Mouse (Mus musculus) layer of hippocampus, adult 2 months (tissue): ENCODE data around the gene Gmppa. TPM values are rescaled to one million over a fixed set of nuclear protein-coding genes. Genes with fewer than 3 reads are reported as not detected.

ENCODE experiments used
- DNase-seq, 2 experiments: peaks; one replicate each; pipeline ENCODE4 v3.0.0; 2022; ENCODE audit warnings: low spot score in 2 of 2
- H3K27ac ChIP-seq: fragments of 200-600 bp; 2 replicates; pipeline ENCODE4 v1.8.1; 2022
- H3K4me3 ChIP-seq: fragments of 200-600 bp; 2 replicates; pipeline ENCODE4 v1.8.1; 2022; ENCODE audit warnings: mild to moderate bottlenecking
- CTCF ChIP-seq: fragments of 200-600 bp; conservative IDR thresholded peaks from 2 replicates; pipeline ENCODE4 v1.8.1; 2022; ENCODE audit warnings: antibody characterized with exemption, mild to moderate bottlenecking, moderate library complexity
- total RNA-seq, 2 experiments: library from RNA; stranded (reverse); gene quantifications; 2 replicates each; pipeline ENCODE4 v1.2.3; 2021

The Gmppa gene
- total RNA-seq, 2 experiments from 2014 or later: 72.9 to 76.0 TPM

DNA sequence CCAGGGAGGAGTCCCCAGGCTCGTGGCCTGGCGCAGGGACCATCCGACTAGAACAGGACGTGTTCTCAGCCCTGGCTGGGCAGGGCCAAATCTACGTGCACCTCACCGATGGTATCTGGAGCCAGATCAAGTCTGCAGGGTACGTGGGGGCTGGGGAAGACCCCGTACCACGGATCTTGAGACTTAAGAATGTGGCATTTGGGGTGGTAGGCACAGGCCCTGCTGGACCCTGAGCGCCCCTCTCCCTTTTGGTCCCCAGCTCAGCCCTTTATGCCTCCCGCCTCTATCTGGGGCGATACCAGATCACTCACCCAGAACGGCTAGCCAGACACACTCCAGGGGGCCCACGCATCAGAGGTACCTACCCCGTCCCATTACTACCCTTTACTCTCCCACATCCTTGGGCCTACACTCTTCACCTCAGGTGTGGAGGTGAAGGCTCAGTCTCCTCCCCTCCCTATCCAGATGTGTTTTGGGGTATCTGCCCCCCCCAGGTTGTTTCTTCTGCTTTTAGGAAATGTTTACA lies 5.8 kb downstream of the Gmppa start:
- no peak overlapping the region for H3K4me3 ChIP-seq
- no peak for TF ChIP-seq CTCF

DNA sequence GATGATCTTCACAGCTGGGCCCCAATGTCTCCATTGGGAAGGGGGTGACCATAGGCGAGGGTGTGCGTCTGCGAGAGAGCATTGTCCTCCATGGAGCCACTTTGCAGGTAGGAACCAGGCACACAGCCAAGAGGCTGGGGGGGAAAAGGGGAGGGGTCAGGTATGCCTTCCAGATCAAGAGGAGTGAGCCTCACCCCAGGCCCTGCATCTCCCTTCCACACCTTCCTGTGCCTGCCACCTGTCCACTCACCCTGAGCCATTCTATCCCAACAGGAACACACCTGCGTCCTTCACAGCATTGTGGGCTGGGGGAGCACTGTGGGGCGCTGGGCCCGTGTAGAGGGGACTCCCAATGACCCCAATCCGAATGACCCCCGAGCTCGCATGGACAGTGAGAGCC lies 6.4 kb downstream of the Gmppa start:
- H3K27ac ChIP-seq: no peak overlapping the region

More for the DNA sequence above, 5.8 kb downstream of the Gmppa start:
- no peak for DNase-seq
- no peak overlapping the region for H3K27ac ChIP-seq

DNA sequence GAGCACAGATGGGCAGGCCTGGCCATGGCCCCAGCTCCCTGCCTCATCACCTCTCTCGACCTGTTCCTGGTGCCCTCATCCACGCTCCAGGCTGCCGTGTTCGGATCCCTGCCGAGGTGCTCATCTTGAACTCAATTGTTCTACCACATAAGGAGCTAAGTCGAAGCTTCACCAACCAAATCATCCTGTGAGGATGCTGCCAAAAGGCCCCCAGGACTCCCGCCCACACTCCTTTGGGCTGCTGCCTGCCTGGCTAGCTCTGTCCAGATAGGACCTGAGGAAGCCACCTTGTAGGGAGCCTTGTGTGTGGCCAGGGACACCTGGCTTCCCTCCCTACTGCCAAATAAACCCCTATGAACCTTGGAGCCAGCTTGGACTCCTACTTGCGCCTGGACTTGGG lies 7.1 kb downstream of the Gmppa start:
- no peak for DNase-seq
- TF ChIP-seq CTCF: no peak

More for the DNA sequence above, 6.4 kb downstream of the Gmppa start:
- no peak overlapping the region for H3K4me3 ChIP-seq
- no peak for DNase-seq
- TF ChIP-seq CTCF: no peak

DNA sequence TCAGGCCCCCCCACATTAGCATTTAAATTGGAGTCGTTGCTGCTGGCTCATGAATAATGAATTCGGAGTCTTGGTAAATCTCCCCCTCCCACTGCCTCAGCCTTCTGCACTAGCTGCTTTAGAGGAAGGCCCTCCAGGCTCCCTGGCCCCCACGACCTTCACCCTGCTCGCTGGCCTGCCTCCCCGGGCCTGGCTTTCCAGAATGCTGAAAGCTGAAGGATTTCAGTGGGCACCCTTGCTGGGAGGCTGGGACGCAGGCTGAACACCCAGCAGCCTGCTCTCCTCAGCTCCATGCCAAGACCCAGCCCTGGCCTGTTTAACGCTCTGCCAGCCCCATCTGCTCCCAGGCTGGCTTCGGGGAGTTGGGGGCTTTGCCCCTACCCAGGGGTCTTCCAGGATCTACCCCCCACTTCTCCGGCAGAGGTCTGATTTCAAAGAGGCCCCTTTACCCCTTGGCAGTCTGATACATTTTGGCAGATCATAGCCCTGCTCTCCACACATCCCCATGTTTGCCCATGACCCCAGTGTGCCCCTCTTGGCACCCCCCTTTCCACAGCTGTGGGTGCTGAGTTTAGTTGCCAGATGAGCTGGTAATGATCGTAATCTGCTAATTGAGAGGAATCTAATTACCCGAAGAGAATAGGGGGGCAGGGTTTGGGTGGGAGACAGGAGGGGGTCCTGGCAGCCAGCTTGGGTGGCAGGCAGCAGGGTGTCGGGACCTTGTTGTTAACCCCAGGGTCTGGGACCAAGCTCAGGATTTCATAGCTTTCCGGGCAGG lies 7.7 kb downstream of the Gmppa start:
- DNase-seq: no peak
- TF ChIP-seq CTCF: no peak
- Histone ChIP-seq H3K4me3 (no peak overlapping the region), H3K27ac (peak overlapping the region; percentile 56)

More for the DNA sequence above, 7.1 kb downstream of the Gmppa start:
- H3K27ac ChIP-seq: peak overlapping the region; percentile 56; the same call in 1 of the 2 replicates
- H3K4me3 ChIP-seq: no peak overlapping the region

DNA sequence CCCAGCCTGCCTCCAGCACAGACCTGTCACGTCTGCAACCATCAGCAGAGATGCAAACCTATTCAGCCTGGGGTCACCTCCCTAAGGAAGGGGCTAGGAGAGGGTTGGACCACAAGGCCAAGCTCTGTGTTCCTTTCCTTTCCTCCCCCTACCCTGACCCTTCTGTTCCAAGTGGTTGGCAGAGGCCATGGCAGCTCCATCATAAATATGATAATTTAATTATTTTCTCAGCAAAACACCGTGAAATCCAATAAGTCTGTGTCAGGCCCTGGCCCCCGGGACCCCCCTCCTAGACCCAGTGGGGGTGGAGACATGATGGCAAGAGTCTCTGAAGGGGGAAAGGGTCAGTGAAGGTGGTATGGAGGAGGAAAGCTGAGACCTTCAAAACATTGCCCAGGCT lies 8.5 kb downstream of the Gmppa start:
- TF ChIP-seq CTCF: no peak; the same call in none of the 2 replicates
- no peak for DNase-seq
- Histone ChIP-seq H3K27ac (peak overlapping the region; percentile 86), H3K4me3 (no peak overlapping the region)

DNA sequence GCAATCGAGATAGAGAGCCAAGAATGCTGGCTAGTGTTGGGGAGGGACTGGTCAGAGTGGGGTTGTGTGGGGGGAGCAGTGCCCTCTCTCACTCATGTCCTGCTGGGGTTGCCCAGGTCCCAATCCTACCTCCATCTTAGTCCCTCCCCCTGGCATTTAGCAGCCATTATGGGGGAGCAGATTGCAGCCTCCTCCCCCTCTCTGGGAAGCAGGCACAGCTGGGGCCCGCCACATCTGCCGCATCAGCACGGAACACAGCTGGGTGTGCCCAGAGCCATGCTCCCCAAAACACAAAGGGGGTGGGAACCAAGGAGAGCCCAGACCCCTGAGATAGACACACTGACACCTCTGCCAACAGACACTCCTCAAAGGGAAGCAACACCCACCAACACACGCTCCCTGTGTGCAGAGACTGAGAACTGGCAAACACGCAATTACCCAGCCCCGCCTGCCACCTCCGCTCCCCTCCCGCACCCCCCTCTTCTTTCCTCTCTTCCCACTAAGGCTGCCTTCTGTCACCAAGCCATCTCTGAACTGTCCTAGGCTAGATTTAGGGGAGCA lies 9.5 kb downstream of the Gmppa start:
- no peak for TF ChIP-seq CTCF
- peak; percentile 63 to 77 for DNase-seq
- H3K4me3 ChIP-seq: peak overlapping the region; percentile 29; the same call in 1 of the 2 replicates
- H3K27ac ChIP-seq: peak overlapping the region; percentile 86

DNA sequence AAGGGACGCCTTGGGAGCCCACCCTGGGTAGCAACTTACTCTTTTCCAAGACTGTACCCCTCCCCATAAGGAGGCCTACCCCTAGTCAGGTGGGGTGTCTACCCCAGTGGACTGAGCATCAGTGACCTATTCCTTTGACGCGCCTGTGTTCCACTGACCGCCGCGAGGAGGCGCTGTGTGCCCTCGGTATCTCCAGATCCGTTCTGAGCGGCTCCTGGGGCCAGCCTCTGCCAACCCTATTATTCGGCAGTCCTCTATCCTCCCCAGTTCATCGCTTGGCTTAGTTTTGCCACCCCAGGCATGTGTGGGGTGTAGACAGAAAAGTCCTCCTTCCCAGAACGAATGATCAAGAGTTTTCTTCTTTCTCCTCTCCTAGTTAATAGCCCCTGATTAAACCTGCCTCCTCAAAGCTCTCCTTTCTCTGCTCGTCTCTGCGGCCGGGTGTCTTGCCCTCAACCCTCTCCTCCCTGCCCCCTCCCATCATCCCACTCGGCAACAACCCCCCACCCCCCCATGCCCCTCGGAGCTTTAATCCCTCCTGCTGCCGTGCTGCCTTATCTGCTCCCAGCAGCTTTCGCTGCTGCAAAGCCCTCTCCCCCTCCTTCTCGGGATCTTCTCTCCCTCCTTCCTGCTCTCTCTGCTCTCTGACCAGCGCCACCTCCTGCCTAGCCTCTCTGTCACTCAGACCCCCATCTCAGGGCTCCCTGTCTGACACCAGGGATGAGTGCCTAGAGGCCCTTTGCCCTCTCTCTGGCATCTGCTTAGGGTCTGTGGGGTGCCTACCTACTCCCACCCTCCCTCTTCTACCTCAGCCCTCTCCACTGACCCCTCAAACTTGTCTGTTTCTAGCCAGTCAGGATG lies 10.3 kb downstream of the Gmppa start:
- peak; percentile 93 for TF ChIP-seq CTCF
- DNase-seq: peak in 1 of 2 experiments; percentile 84
- Histone ChIP-seq H3K27ac (peak overlapping the region; percentile 86), H3K4me3 (peak overlapping the region; percentile 29; the same call in 1 of the 2 replicates)

DNA sequence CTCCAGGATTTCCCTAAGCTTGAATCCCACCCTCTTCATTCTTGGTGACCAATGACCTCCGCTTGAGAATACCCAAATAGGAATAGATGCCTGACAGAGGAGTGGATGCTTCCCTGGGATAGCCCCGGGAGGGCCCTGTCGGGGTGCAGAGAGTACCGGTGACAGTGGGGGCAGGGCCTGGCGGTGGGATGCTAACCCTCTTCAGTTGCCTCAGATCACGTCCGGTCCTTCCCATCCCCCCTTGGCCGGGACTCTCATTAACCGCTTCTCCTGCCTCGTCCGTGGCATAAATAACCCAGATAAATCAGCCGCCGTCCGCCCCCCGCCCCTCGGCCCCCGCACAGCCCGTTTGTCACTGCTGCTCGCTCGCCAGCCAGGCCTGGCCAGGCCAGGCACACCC lies 10.9 kb downstream of the Gmppa start:
- peak overlapping the region; percentile 86 for H3K27ac ChIP-seq

DNA sequence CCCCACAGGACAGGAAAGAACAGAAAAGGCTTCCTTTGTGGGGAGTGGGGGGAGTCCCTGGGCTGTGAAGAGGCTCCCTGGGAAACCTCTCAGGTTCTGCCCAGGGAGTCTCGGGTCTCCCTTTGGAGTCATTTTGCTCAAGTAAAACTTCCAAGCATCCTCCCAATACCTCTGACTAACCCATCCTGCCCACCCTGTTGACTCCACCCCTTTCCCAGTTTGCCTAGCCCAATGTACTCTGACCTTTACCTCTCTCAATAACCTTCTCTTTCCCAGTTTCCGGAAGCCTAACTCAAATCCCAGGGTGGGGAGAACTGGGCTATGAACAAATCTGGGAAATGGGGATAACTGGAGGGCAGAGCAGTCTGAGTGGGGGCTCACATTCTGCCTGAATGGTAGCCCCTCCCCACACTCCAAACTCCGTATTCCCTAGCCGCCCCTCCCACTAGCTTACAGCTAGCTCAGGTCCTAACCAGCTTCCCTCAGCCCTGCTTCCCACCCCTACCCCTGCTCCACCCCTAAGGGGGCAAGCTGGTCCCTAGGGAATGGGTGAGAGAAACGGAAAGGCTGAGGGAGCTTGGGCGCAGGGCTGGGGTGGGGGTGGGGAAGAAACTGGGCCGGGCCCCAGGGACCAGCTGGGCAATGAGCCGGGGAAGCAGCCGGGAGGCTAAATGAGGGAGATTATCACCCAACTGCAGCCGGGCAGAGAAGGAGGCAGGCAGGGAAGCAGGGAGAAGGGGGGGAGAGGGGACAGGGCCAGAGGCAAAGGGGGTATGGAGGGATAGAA lies 11.7 kb downstream of the Gmppa start:
- no peak for TF ChIP-seq CTCF
- Histone ChIP-seq H3K27ac (peak overlapping the region; percentile 23; the same call in 1 of the 2 replicates), H3K4me3 (no peak overlapping the region)
- no peak for DNase-seq

More for the DNA sequence above, 10.9 kb downstream of the Gmppa start:
- no peak overlapping the region for H3K4me3 ChIP-seq
- TF ChIP-seq CTCF: no peak
- DNase-seq: no peak

DNA sequence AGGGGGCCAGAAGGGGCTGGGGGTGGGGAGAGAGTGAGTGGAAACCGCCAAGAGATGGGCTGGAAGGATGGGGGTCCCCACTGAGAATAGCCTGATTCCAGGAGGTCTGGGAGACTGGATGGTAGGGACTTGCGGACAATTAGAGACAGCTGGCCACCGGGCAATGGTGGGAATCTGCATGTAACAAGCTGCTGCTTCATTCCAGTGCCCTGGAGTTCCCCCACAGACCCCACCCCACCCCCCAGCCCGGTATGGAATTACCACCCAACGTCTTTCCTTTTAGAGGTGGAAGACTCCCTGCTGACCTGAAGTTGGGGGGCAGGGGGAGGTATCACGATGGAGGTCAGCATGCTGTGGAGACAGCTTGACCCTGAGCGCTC lies 12.3 kb downstream of the Gmppa start:
- no peak overlapping the region for H3K4me3 ChIP-seq

DNA sequence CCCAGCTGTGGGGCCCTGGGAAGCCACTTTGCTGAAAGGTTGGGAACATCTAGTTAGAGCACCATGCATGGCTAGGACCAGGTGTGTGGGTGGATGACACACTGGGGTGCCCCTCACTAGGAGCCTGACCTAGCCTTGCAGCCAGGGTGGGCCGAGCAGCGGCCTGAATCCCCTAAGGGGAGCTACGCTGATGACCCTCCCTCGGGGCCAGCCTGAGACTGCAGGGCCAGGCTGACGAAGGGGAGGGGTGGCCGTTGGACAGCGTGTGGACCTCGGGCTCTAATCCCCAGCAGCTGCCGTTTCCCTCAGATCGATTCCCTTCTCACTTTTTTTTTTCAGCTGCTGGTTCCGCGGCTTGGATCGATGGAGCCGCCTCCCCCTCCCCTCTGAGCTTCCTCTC lies 13.2 kb downstream of the Gmppa start:
- Histone ChIP-seq H3K4me3 (no peak overlapping the region), H3K27ac (0 out of 2 replicates have a peak overlapping the region, but pooled peaks have one; percentile 39)
- DNase-seq: no peak
- TF ChIP-seq CTCF: no peak

More for the DNA sequence above, 12.3 kb downstream of the Gmppa start:
- DNase-seq: no peak
- peak overlapping the region; percentile 23; the same call in 1 of the 2 replicates for H3K27ac ChIP-seq
- no peak for TF ChIP-seq CTCF
